Mouse (Mus musculus) embryonic facial prominence, embryonic 11.5 days (tissue): ENCODE results near the gene F11. TPM values are rescaled to one million over a fixed set of nuclear protein-coding genes. Genes with fewer than 3 reads are reported as not detected.

ENCODE experiments used
- ATAC-seq: fragments of 200-750 bp; cut with Nextera tagmentation; replicated peaks from 2 replicates; pipeline ENCODE4 v1.8.0; 2017; ENCODE audit warnings: low read depth; ENCODE audit not compliant: insufficient number of reproducible peaks, low FRiP score, low TSS enrichment
- DNase-seq: peaks from one replicate; pipeline ENCODE4 v3.0.0-alpha.2; 2015; ENCODE audit warnings: low spot score
- H3K27ac ChIP-seq: fragments of 300-500 bp; sonication (generic); replicated peaks from 2 replicates; pipeline ENCODE4 v1.5.1; 2014; ENCODE audit warnings: mild to moderate bottlenecking, low read depth, low read length, control low read depth
- H3K27me3 ChIP-seq: fragments of 300-500 bp; sonication (generic); 2 replicates; pipeline ENCODE4 v1.6.1; 2014; ENCODE audit warnings: mild to moderate bottlenecking, low read length, moderate library complexity, mixed read lengths; ENCODE audit not compliant: control insufficient read depth, insufficient read depth
- H3K36me3 ChIP-seq: fragments of 300-500 bp; sonication (generic); replicated peaks from 2 replicates; pipeline ENCODE4 v1.6.1; 2014; ENCODE audit warnings: low read depth, mild to moderate bottlenecking, low read length, moderate library complexity, mixed read lengths; ENCODE audit not compliant: control insufficient read depth, insufficient read depth
- H3K4me1 ChIP-seq: fragments of 300-500 bp; sonication (generic); 2 replicates; pipeline ENCODE4 v1.6.1; 2014; ENCODE audit warnings: low read length, mixed read lengths; ENCODE audit not compliant: control insufficient read depth, insufficient read depth
- H3K4me2 ChIP-seq: fragments of 300-500 bp; sonication (generic); 2 replicates; pipeline ENCODE4 v1.6.1; 2014; ENCODE audit warnings: low read depth, mild to moderate bottlenecking, control low read depth, low read length, moderate library complexity
- H3K4me3 ChIP-seq: fragments of 300-500 bp; sonication (generic); 2 replicates; pipeline ENCODE4 v1.5.1; 2014; ENCODE audit warnings: low read depth, low read length, control low read depth
- H3K9ac ChIP-seq: fragments of 300-500 bp; sonication (generic); replicated peaks from 2 replicates; pipeline ENCODE4 v1.6.1; 2014; ENCODE audit warnings: mild to moderate bottlenecking, control low read depth, low read length
- H3K9me3 ChIP-seq: fragments of 300-500 bp; sonication (generic); replicated peaks from 2 replicates; pipeline ENCODE4 v1.6.1; 2016; ENCODE audit warnings: mild to moderate bottlenecking, low read length, inconsistent platforms, mixed read lengths; ENCODE audit not compliant: control insufficient read depth
- WGBS: fragments of 180-500 bp; shearing (Covaris S2); extraction: QIAGEN DNeasy Blood & Tissue Kit; methylation state at CpG from one replicate; pipeline ENCODE4 v1.1.7; 2014; 5-methylcytosine and 5-hydroxymethylcytosine counted together
- polyA plus RNA-seq: library from polyadenylated mRNA; unstranded; fragments of >200 nt; fragmentation: Nextera tagmentation; extraction: Ambion mirVana; gene quantifications from 2 replicates; pipeline ENCODE4 v1.2.1, GENCODE M21; 2014

Gene F11
- polyA plus RNA-seq, 1 experiment from 2014 or later: not detected

- Histone ChIP-seq H3K27ac (no peak overlapping the region), H3K36me3 (no peaks in the 10 kb centered on the region), H3K9me3 (no peaks in the 10 kb centered on the region), H3K4me2 (no peak overlapping the region), H3K27me3 (no peaks in the 10 kb centered on the region), H3K4me3 (no peak overlapping the region), H3K4me1 (no peaks in the 10 kb centered on the region), H3K9ac (no peak overlapping the region)
- DNase-seq: no peak
- WGBS: 89% methylated on average over 4 of the region's 4 CpGs
- no peak for ATAC-seq
Observed at GRCm38 (mm10) chr8:45264918-45265317, 3.1 kb upstream of the F11 start.

- 76% methylated on average over 3 of the region's 3 CpGs for WGBS
- no peak for DNase-seq
- no peaks in the 10 kb centered on the region for H3K36me3 ChIP-seq
- H3K9ac ChIP-seq: no peak overlapping the region
- no peak for ATAC-seq
- H3K4me3 ChIP-seq: no peak overlapping the region
- H3K27ac ChIP-seq: no peak overlapping the region
- no peaks in the 10 kb centered on the region for H3K9me3 ChIP-seq
- H3K4me1 ChIP-seq: no peaks in the 10 kb centered on the region
- no peaks in the 10 kb centered on the region for H3K27me3 ChIP-seq
- no peak overlapping the region for H3K4me2 ChIP-seq
Observed at GRCm38 (mm10) chr8:45262851-45263250, 1.0 kb upstream of the F11 start.

GRCm38 (mm10) chr8:45258421-45258820, 3.4 kb downstream of the F11 start:
- H3K9ac ChIP-seq: no peak overlapping the region
- H3K9me3 ChIP-seq: no peaks in the 10 kb centered on the region
- H3K4me1 ChIP-seq: no peaks in the 10 kb centered on the region
- H3K36me3 ChIP-seq: no peaks in the 10 kb centered on the region
- no peak overlapping the region for H3K27ac ChIP-seq
- H3K27me3 ChIP-seq: no peaks in the 10 kb centered on the region
- WGBS: 83% methylated on average over 8 of the region's 8 CpGs
- H3K4me3 ChIP-seq: no peak overlapping the region
- DNase-seq (no peak), ATAC-seq (no peak)
- no peak overlapping the region for H3K4me2 ChIP-seq

GRCm38 (mm10) chr8:45255040-45255439, 6.8 kb downstream of the F11 start:
- Histone ChIP-seq H3K36me3 (no peaks in the 10 kb centered on the region), H3K4me2 (no peak overlapping the region), H3K9me3 (no peaks in the 10 kb centered on the region), H3K27ac (no peak overlapping the region), H3K4me1 (no peaks in the 10 kb centered on the region), H3K4me3 (no peak overlapping the region), H3K27me3 (no peaks in the 10 kb centered on the region), H3K9ac (no peak overlapping the region)
- ATAC-seq (no peak), DNase-seq (no peak)
- WGBS: 86% methylated on average over 12 of the region's 12 CpGs

GRCm38 (mm10) chr8:45254194-45254842, 7.5 kb downstream of the F11 start:
- Histone ChIP-seq H3K4me1 (no peaks in the 10 kb centered on the region), H3K9ac (no peak overlapping the region), H3K27ac (no peak overlapping the region), H3K4me3 (no peak overlapping the region), H3K4me2 (no peak overlapping the region), H3K27me3 (no peaks in the 10 kb centered on the region), H3K36me3 (no peaks in the 10 kb centered on the region), H3K9me3 (no peaks in the 10 kb centered on the region)
- DNase-seq (no peak), ATAC-seq (no peak)
- 86% methylated on average over 8 of the region's 8 CpGs for WGBS

GRCm38 (mm10) chr8:45253586-45253985, 8.2 kb downstream of the F11 start:
- H3K27ac ChIP-seq: no peak overlapping the region
- no peak overlapping the region for H3K4me3 ChIP-seq
- no peaks in the 10 kb centered on the region for H3K4me1 ChIP-seq
- WGBS: 85% methylated on average over 1 of the region's 1 CpGs
- no peaks in the 10 kb centered on the region for H3K27me3 ChIP-seq
- no peaks in the 10 kb centered on the region for H3K36me3 ChIP-seq
- no peak for DNase-seq
- H3K9ac ChIP-seq: no peak overlapping the region
- H3K4me2 ChIP-seq: no peak overlapping the region
- no peaks in the 10 kb centered on the region for H3K9me3 ChIP-seq
- no peak for ATAC-seq

- DNase-seq (no peak), ATAC-seq (no peak)
- H3K27ac ChIP-seq: no peak overlapping the region
- H3K36me3 ChIP-seq: no peaks in the 10 kb centered on the region
- no peaks in the 10 kb centered on the region for H3K4me1 ChIP-seq
- no peaks in the 10 kb centered on the region for H3K9me3 ChIP-seq
- no peak overlapping the region for H3K9ac ChIP-seq
- H3K4me2 ChIP-seq: no peak overlapping the region
- no peaks in the 10 kb centered on the region for H3K27me3 ChIP-seq
- H3K4me3 ChIP-seq: no peak overlapping the region
- WGBS: 71% methylated on average over 2 of the region's 2 CpGs
Observed at GRCm38 (mm10) chr8:45253111-45253510, 8.7 kb downstream of the F11 start.

- Histone ChIP-seq H3K36me3 (no peaks in the 10 kb centered on the region), H3K4me2 (no peak overlapping the region), H3K4me1 (no peaks in the 10 kb centered on the region), H3K27ac (no peak overlapping the region), H3K4me3 (no peak overlapping the region), H3K27me3 (no peaks in the 10 kb centered on the region), H3K9me3 (no peaks in the 10 kb centered on the region), H3K9ac (no peak overlapping the region)
- DNase-seq (no peak), ATAC-seq (no peak)
- 50% methylated on average over 7 of the region's 7 CpGs for WGBS
Observed at GRCm38 (mm10) chr8:45246307-45246706, 15.5 kb downstream of the F11 start.
